Mouse (Mus musculus) myocyte (in vitro differentiated cells): ENCODE results near the gene Proz. TPM values are rescaled to one million over a fixed set of nuclear protein-coding genes. Genes with fewer than 3 reads are reported as not detected.

ENCODE experiments used
- H3K27me3 ChIP-seq: one replicate; pipeline ENCODE4 v1.6.1; 2011; ENCODE audit not compliant: control insufficient read depth, insufficient read depth, insufficient read length
- H3K36me3 ChIP-seq: one replicate; pipeline ENCODE4 v1.6.1; 2011; ENCODE audit not compliant: control insufficient read depth, insufficient read depth
- H3K4me2 ChIP-seq: one replicate; pipeline ENCODE4 v1.6.1; 2011; ENCODE audit warnings: low read depth, control low read depth
- H3K4me3 ChIP-seq: one replicate; pipeline ENCODE4 v1.5.1; 2011; ENCODE audit warnings: mild to moderate bottlenecking, control low read depth, moderate library complexity
- H3K79me2 ChIP-seq: one replicate; pipeline ENCODE4 v1.6.1; 2011; ENCODE audit not compliant: control insufficient read depth, insufficient read depth
- H3ac ChIP-seq: one replicate; pipeline ENCODE4 v1.6.1; 2011; ENCODE audit not compliant: control insufficient read depth, insufficient read length
- CEBPB ChIP-seq: IDR thresholded peaks from 2 replicates; pipeline ENCODE4 v1.6.1; 2011; ENCODE audit warnings: mild to moderate bottlenecking, moderate library complexity; ENCODE audit not compliant: poor library complexity, insufficient read depth, severe bottlenecking
- E2F4 ChIP-seq: IDR thresholded peaks from one replicate; pipeline ENCODE4 v1.6.1; 2011; ENCODE audit warnings: mild to moderate bottlenecking, control low read depth, moderate library complexity; ENCODE audit not compliant: insufficient read depth
- MAX ChIP-seq: IDR thresholded peaks from one replicate; pipeline ENCODE4 v1.6.1; 2011; ENCODE audit warnings: low read depth, mild to moderate bottlenecking, control low read depth
- MYOD1 ChIP-seq, 3 experiments: IDR thresholded peaks; one replicate each; pipeline ENCODE4 v1.6.1; 2011; ENCODE audit warnings: control low read depth in 2 of 3, low read depth in 2 of 3, mild to moderate bottlenecking in 2 of 3, moderate library complexity in 1 of 3; ENCODE audit not compliant: insufficient read length in 2 of 3, control insufficient read depth in 1 of 3
- MYOG ChIP-seq, 3 experiments: IDR thresholded peaks; one replicate each; pipeline ENCODE4 v1.6.1; 2011; ENCODE audit warnings: control low read depth in 2 of 3, low read depth in 2 of 3, mild to moderate bottlenecking in 2 of 3; ENCODE audit not compliant: insufficient read length in 2 of 3, control insufficient read depth in 1 of 3, insufficient read depth in 1 of 3
- POLR2A ChIP-seq: IDR thresholded peaks from one replicate; pipeline ENCODE4 v1.6.1; 2011; ENCODE audit warnings: low read depth, mild to moderate bottlenecking, control low read depth, moderate library complexity; ENCODE audit not compliant: insufficient read length
- POLR2AphosphoS2 ChIP-seq: IDR thresholded peaks from one replicate; pipeline ENCODE4 v1.6.1; 2011; ENCODE audit warnings: low read depth, control low read depth; ENCODE audit not compliant: insufficient read length
- REST ChIP-seq: IDR thresholded peaks from one replicate; pipeline ENCODE4 v1.6.1; 2011; ENCODE audit warnings: mild to moderate bottlenecking, control low read depth, moderate library complexity; ENCODE audit not compliant: insufficient read depth, insufficient read length
- SRF ChIP-seq: IDR thresholded peaks from one replicate; pipeline ENCODE4 v1.6.1; 2011; ENCODE audit warnings: low read depth; ENCODE audit not compliant: control insufficient read depth, insufficient read length
- TCF12 ChIP-seq: IDR thresholded peaks from one replicate; pipeline ENCODE4 v1.6.1; 2011; ENCODE audit warnings: mild to moderate bottlenecking, control low read depth; ENCODE audit not compliant: poor library complexity, insufficient read depth, severe bottlenecking
- TCF3 ChIP-seq: IDR thresholded peaks from one replicate; pipeline ENCODE4 v1.6.1; 2011; ENCODE audit warnings: low read depth, control low read depth; ENCODE audit not compliant: insufficient read length
- USF1 ChIP-seq: IDR thresholded peaks from one replicate; pipeline ENCODE4 v1.6.1; 2011; ENCODE audit warnings: low read depth, mild to moderate bottlenecking, control low read depth, moderate library complexity
- polyA plus RNA-seq: library from polyadenylated mRNA; unstranded; fragments of >200 nt; fragmentation: generic; extraction: Trizol; gene quantifications from one replicate; pipeline ENCODE4 v1.2.1, GENCODE M21; 2012; ENCODE audit warnings: missing spikeins

Gene Proz
- polyA plus RNA-seq, 1 experiment, result 0.55 TPM

- H3ac ChIP-seq, result no peak overlapping the region
- H3K36me3 ChIP-seq, result peaks cover 22% of the 10 kb centered on the region
- H3K4me2 ChIP-seq, result no peak overlapping the region
- no peak overlapping the region for H3K4me3 ChIP-seq
- H3K27me3 ChIP-seq, result no peaks in the 10 kb centered on the region
- no peaks in the 10 kb centered on the region for H3K79me2 ChIP-seq
- TF ChIP-seq TCF12, result no peak
- no peak for TF ChIP-seq POLR2A
- TF ChIP-seq MYOG (IDR thresholded peaks at IDR 0.05; ENCODE audit: control insufficient read depth in 1 of 3, insufficient read depth in 1 of 3, insufficient read length in 2 of 3, low read depth in 2 of 3), result no peak
- TF ChIP-seq USF1, result no peak
- TF ChIP-seq SRF, result no peak
- TF ChIP-seq CEBPB, result no peak
- no peak for TF ChIP-seq MAX
- TF ChIP-seq POLR2AphosphoS2, result no peak
- no peak for TF ChIP-seq E2F4
- TF ChIP-seq MYOD1 (IDR thresholded peaks at IDR 0.05; ENCODE audit: control insufficient read depth in 1 of 3, insufficient read length in 2 of 3, low read depth in 2 of 3), result no peak
- TF ChIP-seq TCF3, result no peak
- no peak for TF ChIP-seq REST
These were observed 64.2 kb downstream of the Proz start for GRCm38 (mm10) chr8:13124897-13125296.

Other genes starting within 250 kb of the Proz start
- gene Mcf2l, start 187.1 kb upstream of the Proz start, polyA plus RNA-seq, result 1.2 TPM
- gene F7, start 34.9 kb upstream of the Proz start, polyA plus RNA-seq, result 0.08 TPM
- not detected for gene F10, start 23.6 kb upstream of the Proz start, polyA plus RNA-seq
- 19.5 TPM for gene Pcid2, start 44.5 kb downstream of the Proz start, polyA plus RNA-seq
- gene Cul4a, start 44.7 kb downstream of the Proz start, polyA plus RNA-seq, result 61.3 TPM
- gene Lamp1, start 98.2 kb downstream of the Proz start, polyA plus RNA-seq, result 531 TPM
- gene Grtp1, start 139.7 kb downstream of the Proz start, polyA plus RNA-seq, result 34.4 TPM
- 17.8 TPM for gene Adprhl1, start 193.2 kb downstream of the Proz start, polyA plus RNA-seq
- 15.3 TPM for gene Dcun1d2, start 227.2 kb downstream of the Proz start, polyA plus RNA-seq
- gene Tmco3, start 227.3 kb downstream of the Proz start, polyA plus RNA-seq, result 28.2 TPM